Mouse (Mus musculus): Measurements from ENCODE around the gene Gm37240.

Gene Gm37240

DNA sequence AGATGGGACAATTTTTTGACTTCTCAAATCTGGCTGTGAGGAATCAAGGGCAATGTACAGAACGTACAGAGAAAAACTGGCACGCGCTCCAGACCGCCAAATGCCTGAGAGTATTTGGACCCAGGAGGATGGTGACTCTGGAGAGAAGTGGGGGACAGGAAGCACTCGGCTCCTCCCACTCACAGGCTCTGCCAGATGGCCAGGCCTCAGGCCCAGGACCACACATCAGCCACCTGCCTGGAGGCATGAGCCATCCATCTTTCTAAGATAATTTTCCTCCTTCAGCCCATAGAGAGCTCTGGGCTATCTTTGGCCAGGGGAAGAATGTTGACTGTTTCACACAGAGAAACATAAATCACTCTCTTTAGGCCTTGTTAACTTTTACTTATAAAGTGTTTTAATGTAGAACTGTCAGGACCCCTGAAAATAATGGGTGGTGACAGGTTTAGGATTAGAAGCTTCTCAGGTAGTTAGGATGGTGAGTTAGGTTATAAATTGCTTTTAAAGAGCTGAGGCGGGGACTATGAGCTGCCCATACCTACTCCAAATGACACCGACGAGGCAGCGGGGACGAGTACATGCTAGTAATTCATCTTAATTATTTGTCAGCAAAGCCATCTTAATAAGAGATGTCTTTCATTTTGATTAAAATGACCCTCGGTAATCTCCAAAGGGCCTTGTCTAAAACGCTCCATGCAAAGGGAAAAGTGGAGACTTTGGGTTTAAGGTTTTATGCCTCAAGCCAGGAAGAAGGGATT lies 546.0 kb downstream of the Gm37240 start:
- peak; percentile 60 for ATAC-seq (ENCODE audit: low TSS enrichment)

DNA sequence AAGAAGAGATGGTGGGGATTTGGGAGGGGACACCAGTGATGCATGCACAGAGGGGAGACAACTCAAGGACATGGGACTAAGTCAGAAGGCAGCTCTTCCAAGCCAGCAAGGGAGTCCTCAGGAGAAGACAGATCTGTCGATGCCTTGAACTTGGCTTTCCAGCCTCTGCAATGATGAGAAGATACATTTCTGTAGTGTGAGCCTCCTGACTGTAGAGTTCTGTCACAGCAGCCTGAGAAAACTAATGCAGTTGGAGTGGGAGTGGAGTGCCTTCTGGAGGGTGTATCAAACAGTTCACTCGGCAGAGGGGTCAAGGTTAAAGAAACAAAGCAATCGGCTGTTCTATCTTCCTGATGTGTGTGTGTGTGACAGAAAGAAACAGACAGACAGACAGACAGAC lies 546.8 kb downstream of the Gm37240 start:
- ATAC-seq (ENCODE audit: low TSS enrichment) = peak; percentile 51; the same call in 1 of the 2 replicates

GRCm38 (mm10) chr3:85339926-85340325 lies 547.4 kb downstream of the Gm37240 start:
- no peak for ATAC-seq (ENCODE audit: low TSS enrichment)

GRCm38 (mm10) chr3:85339269-85339820 lies 548.0 kb downstream of the Gm37240 start:
- no peak for ATAC-seq (ENCODE audit: low TSS enrichment)

DNA sequence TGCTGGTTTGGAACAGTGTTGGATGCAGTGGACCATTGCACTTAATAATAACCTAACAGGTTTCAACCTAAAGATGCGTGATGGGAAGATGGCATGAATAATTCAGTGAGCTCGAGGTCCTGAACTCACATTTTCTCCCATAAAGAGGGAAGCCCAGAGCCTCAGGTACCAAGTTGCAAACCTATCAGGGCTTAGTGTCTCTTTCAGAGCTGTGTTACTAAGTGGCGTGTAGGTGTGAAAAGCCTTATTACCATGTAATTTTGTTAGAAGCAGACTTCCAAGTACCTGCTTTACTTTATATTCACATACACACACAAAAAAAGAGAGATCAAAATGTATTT lies 548.6 kb downstream of the Gm37240 start:
- ATAC-seq (ENCODE audit: low TSS enrichment) = no peak

- no peak for ATAC-seq (ENCODE audit: low TSS enrichment)
Measured at GRCm38 (mm10) chr3:85337881-85338754, 549.2 kb downstream of the Gm37240 start.

DNA sequence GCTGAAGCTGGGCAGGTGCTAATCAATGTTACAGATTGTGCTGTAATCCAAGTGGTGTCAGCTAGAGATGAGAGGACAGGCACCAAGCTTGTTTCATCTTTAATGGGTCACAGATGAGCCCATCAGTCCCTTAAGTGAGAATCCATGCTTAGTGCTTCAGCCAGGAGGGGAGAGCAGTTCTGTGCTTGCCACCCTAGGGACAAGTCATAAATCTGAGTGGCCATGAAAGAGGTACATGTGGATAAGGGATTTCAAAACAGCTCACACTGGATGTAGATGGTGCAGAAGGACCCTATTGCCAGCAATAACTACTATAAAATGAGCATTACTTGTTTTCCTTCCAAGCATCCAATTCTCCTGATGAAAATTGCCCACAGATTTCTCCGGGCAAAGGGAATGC lies 551.8 kb downstream of the Gm37240 start:
- no peak for ATAC-seq (ENCODE audit: low TSS enrichment)

DNA sequence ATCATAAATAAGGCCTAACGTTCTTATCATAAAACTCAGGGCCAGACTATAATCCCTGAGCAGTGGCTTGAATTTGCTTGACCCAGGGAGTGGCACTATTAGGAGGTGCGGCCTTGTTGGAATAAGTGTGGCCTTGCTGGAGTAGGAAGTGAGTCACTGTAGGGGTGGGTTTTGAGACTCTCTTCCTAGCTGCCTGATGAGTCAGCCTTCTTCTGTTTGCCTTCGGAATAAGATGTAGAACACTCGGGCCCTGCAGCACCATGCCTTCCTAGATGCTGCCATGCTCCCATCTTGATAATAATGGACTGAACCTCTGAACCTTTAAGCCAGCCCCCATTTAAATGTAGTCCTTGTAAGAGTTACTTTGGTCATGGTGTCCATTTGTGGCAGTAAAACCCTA lies 555.0 kb downstream of the Gm37240 start:
- ATAC-seq (ENCODE audit: low TSS enrichment) = no peak

GRCm38 (mm10) chr3:85318256-85318655 lies 569.1 kb downstream of the Gm37240 start:
- 0 out of 2 replicates have a peak, but pooled peaks have one; percentile 18 for ATAC-seq (ENCODE audit: low TSS enrichment)

DNA sequence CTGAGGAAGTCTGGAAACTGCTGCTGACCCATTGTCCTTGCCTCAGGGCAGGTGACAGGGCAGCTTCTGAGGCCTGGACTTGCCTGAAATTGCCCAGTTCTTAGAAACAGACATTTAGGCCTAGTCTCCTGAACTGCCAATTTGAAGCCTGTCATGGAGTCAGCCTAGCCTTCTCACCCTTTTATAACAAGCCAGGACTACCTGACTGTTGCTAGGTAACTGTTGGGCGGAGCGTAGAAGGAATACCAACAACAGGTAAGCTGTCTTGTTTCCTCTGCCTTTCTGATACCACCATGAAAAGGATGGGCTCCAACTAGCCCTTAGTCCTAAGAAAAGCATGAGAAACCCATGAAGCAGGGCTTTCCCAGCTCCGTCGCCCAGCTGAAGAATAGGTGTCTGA lies 570.0 kb downstream of the Gm37240 start:
- no peak for ATAC-seq (ENCODE audit: low TSS enrichment)

DNA sequence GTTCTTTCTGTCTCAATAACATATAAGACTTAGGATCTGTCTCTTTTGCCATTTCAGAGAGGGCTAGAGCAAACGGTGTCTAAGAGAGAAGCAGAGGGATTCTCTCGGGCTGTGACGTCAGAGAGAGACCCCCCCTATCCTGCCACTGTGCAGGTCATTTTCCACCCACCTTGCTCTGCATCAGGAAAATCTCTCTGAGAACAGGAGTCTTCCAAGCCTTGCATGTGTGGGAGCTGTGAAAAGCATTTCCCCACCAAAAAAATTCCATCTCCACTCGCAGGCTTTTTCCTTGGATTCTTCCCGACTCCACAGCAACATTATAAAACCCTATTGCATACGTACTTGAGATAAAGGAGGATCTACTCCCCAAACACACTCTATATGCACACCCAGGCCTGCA lies 572.4 kb downstream of the Gm37240 start:
- peak; percentile 62 for ATAC-seq (ENCODE audit: low TSS enrichment)

DNA sequence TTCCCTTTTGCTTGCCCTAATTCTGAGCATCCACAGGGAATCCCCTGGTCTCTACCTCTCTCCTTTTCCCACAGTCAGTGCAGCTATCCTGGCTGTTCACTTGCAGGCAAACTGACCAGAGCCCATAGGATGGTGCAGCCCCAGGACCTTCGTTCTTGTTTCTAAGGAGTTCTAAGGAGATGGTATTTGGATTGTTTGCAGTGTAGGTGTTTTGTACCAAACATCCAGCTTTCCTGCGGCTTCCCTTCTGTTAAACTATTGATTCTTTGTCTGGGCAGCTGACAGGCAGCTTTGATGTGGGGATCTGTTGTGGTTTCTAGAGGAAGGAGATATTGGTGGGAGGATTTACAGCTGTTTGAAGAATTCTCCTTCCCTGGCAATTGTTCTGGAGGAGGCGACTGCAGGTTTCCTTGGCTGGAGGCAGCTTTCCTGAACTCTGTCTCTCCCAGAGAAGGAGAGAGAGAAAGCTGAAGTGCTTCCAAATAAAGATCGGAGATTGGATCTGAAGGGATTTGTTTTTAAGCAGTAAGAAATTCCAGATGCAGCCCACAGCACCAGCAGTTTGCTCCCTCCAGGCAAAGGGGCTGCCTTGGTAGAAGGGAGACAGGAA lies 573.6 kb downstream of the Gm37240 start:
- no peak for ATAC-seq (ENCODE audit: low TSS enrichment)

DNA sequence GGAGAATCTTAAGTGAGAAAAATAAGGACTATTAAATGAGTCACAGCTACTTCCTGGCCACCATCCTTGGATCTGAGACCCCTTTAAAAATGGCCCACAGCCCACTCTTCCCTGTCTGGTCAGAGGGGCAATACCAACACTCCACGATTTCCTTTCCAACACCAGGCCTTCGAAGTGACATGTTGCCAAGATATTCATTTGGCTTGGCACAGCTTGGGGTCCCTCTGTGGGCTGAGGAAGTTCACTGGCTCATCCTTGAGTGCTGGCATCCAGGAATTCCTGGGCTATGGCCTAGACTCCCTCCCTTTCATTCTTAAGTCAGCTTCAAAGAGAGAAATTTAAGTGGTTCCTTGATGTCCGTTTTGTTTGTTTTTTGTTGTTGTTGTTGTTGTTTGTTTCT lies 576.1 kb downstream of the Gm37240 start:
- ATAC-seq (ENCODE audit: low TSS enrichment) = no peak

- peak; percentile 77 for ATAC-seq (ENCODE audit: low TSS enrichment)
Measured at GRCm38 (mm10) chr3:85310401-85310989, 576.8 kb downstream of the Gm37240 start.

- peak; percentile 56 for ATAC-seq (ENCODE audit: low TSS enrichment)
Measured at GRCm38 (mm10) chr3:85309168-85309567, 578.1 kb downstream of the Gm37240 start.

DNA sequence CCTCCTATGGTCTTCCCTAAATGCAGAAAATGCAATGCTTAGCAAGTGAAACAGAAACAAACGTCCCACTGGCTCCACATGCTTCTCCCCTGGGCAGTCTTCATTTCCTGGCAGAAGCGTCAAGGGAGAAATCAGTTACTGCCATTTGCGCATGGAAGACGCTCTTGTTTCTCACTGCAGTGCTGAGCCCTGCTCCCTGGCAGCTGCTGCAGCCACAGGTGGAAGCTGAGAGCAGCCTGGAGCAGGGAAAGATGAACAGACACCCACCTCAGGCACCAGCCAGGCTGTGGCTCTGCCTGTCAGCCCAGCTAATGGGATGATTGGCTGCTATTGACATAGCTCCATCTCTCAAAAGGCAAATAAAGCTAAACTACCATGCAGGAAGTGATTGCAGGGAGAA lies 578.6 kb downstream of the Gm37240 start:
- 0 out of 2 replicates have a peak, but pooled peaks have one; percentile 9 for ATAC-seq (ENCODE audit: low TSS enrichment)

DNA sequence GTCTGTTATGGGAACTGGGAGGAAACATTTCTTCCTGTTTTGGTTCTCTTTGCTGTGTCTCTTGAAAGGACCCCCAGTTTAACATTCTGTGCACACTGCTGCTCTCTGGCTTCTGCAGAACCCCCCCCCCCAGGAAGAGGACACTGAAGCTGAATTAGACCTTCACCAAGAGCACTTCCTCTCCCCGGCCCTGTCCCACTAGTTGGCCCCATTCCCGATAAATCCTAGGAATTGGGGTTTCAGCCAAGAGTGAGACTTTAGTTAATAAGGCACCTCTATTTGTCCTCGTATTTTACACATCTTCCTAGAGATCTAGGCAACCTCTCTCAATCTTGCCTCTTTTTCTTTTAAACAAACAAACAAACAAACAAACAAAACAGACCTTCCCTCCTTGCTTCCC lies 585.5 kb downstream of the Gm37240 start:
- ATAC-seq (ENCODE audit: low TSS enrichment) = no peak

GRCm38 (mm10) chr3:85301336-85301735 lies 586.0 kb downstream of the Gm37240 start:
- ATAC-seq (ENCODE audit: low TSS enrichment) = no peak; the same call in 1 of the 2 replicates

GRCm38 (mm10) chr3:85299649-85300550 lies 587.4 kb downstream of the Gm37240 start:
- no peak for ATAC-seq (ENCODE audit: low TSS enrichment)

GRCm38 (mm10) chr3:85295229-85295628 lies 592.1 kb downstream of the Gm37240 start:
- peak; percentile 98 for ATAC-seq (ENCODE audit: low TSS enrichment)

DNA sequence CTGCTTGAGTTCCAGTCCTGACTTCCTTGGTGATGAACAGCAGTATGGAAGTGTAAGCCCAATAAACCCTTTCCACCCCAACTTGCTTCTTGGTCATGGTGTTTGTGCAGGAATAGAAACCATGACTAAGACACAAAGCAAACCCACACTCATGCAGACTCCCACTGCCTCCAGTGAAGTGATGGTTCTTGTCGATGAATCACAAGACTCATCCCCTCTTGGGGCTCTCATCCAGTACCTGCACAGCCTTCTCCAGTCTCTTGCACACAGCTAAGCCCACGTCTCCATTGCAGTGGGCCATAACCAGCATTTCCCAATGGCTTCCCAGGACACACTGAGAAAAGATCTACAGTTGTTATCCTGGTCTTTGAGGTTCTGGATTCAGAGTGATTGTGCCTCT lies 599.7 kb downstream of the Gm37240 start:
- ATAC-seq (ENCODE audit: low TSS enrichment) = peak; percentile 89
